Mouse (Mus musculus) hindbrain, embryonic 13.5 days (tissue): ENCODE data around the gene Gm11239. TPM values are rescaled to one million over a fixed set of nuclear protein-coding genes. Genes with fewer than 3 reads are reported as not detected.
"Not testable (repeated sequence)": the region's sequence is repeated elsewhere in the genome, so short reads cannot be mapped to it uniquely, and the experiment has no call there.

Source experiments
- ATAC-seq: fragments of 200-750 bp; cut with Nextera tagmentation; 2 replicates; pipeline ENCODE4 v1.8.0; 2017; ENCODE audit warnings: moderate TSS enrichment; ENCODE audit not compliant: low FRiP score
- H3K27ac ChIP-seq: fragments of 300-500 bp; sonication (generic); 2 replicates; pipeline ENCODE4 v1.5.1; 2015; ENCODE audit warnings: inconsistent platforms, mild to moderate bottlenecking, moderate library complexity
- H3K27me3 ChIP-seq: fragments of 300-500 bp; sonication (generic); 2 replicates; pipeline ENCODE4 v1.6.1; 2015; ENCODE audit warnings: mild to moderate bottlenecking, inconsistent platforms
- H3K36me3 ChIP-seq: fragments of 300-500 bp; sonication (generic); 2 replicates; pipeline ENCODE4 v1.6.1; 2015; ENCODE audit warnings: mild to moderate bottlenecking, inconsistent platforms
- H3K4me1 ChIP-seq: fragments of 300-500 bp; sonication (generic); replicated peaks from 2 replicates; pipeline ENCODE4 v1.6.1; 2015; ENCODE audit warnings: inconsistent platforms
- H3K4me2 ChIP-seq: fragments of 300-500 bp; sonication (generic); 2 replicates; pipeline ENCODE4 v1.6.1; 2015; ENCODE audit warnings: inconsistent platforms, mild to moderate bottlenecking, moderate library complexity
- H3K4me3 ChIP-seq: fragments of 300-500 bp; sonication (generic); 2 replicates; pipeline ENCODE4 v1.5.1; 2015; ENCODE audit warnings: mild to moderate bottlenecking, inconsistent platforms
- H3K9ac ChIP-seq: fragments of 300-500 bp; sonication (generic); 2 replicates; pipeline ENCODE4 v1.6.1; 2015; ENCODE audit warnings: mild to moderate bottlenecking, inconsistent platforms
- H3K9me3 ChIP-seq: fragments of 300-500 bp; sonication (generic); 2 replicates; pipeline ENCODE4 v1.6.1; 2016; ENCODE audit warnings: inconsistent platforms
- WGBS: fragments of 180-500 bp; shearing (Covaris S2); methylation state at CpG from one replicate; pipeline ENCODE4 v1.1.7; 2015; 5-methylcytosine and 5-hydroxymethylcytosine counted together
- polyA plus RNA-seq: library from polyadenylated mRNA; unstranded; fragments of >200 nt; fragmentation: Nextera tagmentation; extraction: Ambion mirVana; gene quantifications from 2 replicates; pipeline ENCODE4 v1.2.1, GENCODE M21; 2015

Gene Gm11239
- polyA plus RNA-seq, result not detected in 2 replicates

GRCm38 (mm10) chr4:73668054-73668453, at the start of gene Gm11239:
Gene Gm11239 (plus strand): TSS chr4:73668354.
- H3K4me1 ChIP-seq, ATAC-seq, H3K9ac ChIP-seq, H3K36me3 ChIP-seq, H3K27ac ChIP-seq, H3K27me3 ChIP-seq, H3K4me3 ChIP-seq, H3K4me2 ChIP-seq, H3K9me3 ChIP-seq: not testable (repeated sequence)
- no CpG with 5 or more reads among the region's 4 CpGs for whole genome bisulfite sequencing

GRCm38 (mm10) chr4:73622684-73623083, 45.5 kb upstream of the Gm11239 start, which contains the start of gene Gm11237:
Gene Gm11237 (plus strand): TSS chr4:73622984.
- H3K9ac ChIP-seq, H3K4me3 ChIP-seq, H3K27me3 ChIP-seq, H3K36me3 ChIP-seq, H3K4me1 ChIP-seq, ATAC-seq, H3K27ac ChIP-seq, H3K4me2 ChIP-seq, H3K9me3 ChIP-seq: not testable (repeated sequence)
- no CpG with 5 or more reads among the region's 3 CpGs for WGBS

GRCm38 (mm10) chr4:73637821-73638220, 30.3 kb upstream of the Gm11239 start, which contains the start of gene Gm11236:
Gene Gm11236 (plus strand): TSS chr4:73638121.
- H3K27ac ChIP-seq, ATAC-seq, H3K4me3 ChIP-seq, H3K9ac ChIP-seq, H3K4me2 ChIP-seq, H3K4me1 ChIP-seq, H3K36me3 ChIP-seq, H3K9me3 ChIP-seq, H3K27me3 ChIP-seq: not testable (repeated sequence)
- no CpG with 5 or more reads among the region's 4 CpGs for WGBS

- ATAC-seq, result not testable (repeated sequence)
Measured at GRCm38 (mm10) chr4:73661864-73662263, 6.3 kb upstream of the Gm11239 start.

GRCm38 (mm10) chr4:73683216-73683615, 15.1 kb downstream of the Gm11239 start, which contains the start of gene Gm428:
Gene Gm428 (plus strand): TSS chr4:73683516.
- not testable (repeated sequence) for H3K9me3 ChIP-seq, H3K9ac ChIP-seq, H3K4me3 ChIP-seq, H3K36me3 ChIP-seq, H3K4me1 ChIP-seq, H3K27ac ChIP-seq, ATAC-seq, H3K4me2 ChIP-seq, H3K27me3 ChIP-seq
- 100% methylated on average over 2 of the region's 4 CpGs for whole genome bisulfite sequencing

More at GRCm38 (mm10) chr4:73661864-73662263, 6.3 kb upstream of the Gm11239 start:
- not testable (repeated sequence) for H3K9me3 ChIP-seq, H3K9ac ChIP-seq, H3K27ac ChIP-seq, H3K4me3 ChIP-seq, H3K36me3 ChIP-seq, H3K4me1 ChIP-seq, H3K4me2 ChIP-seq, H3K27me3 ChIP-seq
- 92% methylated on average over 4 of the region's 4 CpGs for WGBS

GRCm38 (mm10) chr4:73718761-73719160, 50.6 kb downstream of the Gm11239 start:
- Histone ChIP-seq H3K27me3 (no peaks in the 10 kb centered on the region), H3K9ac (no peak overlapping the region), H3K4me1 (no peaks in the 10 kb centered on the region), H3K4me2 (no peak overlapping the region), H3K9me3 (no peaks in the 10 kb centered on the region), H3K36me3 (no peaks in the 10 kb centered on the region), H3K4me3 (no peak overlapping the region), H3K27ac (no peak overlapping the region)
- WGBS, result 86% methylated on average over 1 of the region's 1 CpGs
- ATAC-seq, result no peak

GRCm38 (mm10) chr4:73719819-73720218, 51.7 kb downstream of the Gm11239 start:
- H3K27ac ChIP-seq, result no peak overlapping the region
- no peaks in the 10 kb centered on the region for H3K27me3 ChIP-seq
- H3K4me1 ChIP-seq, result no peaks in the 10 kb centered on the region
- ATAC-seq, result no peak
- no peaks in the 10 kb centered on the region for H3K36me3 ChIP-seq
- H3K4me3 ChIP-seq, result no peak overlapping the region
- H3K4me2 ChIP-seq, result no peak overlapping the region
- H3K9me3 ChIP-seq, result no peaks in the 10 kb centered on the region
- H3K9ac ChIP-seq, result no peak overlapping the region

Other genes starting within 250 kb of the Gm11239 start
- not detected in 2 replicates for gene Gm11238, start 60.5 kb upstream of the Gm11239 start, polyA plus RNA-seq
- gene Gm11237, start 45.4 kb upstream of the Gm11239 start, polyA plus RNA-seq, result not detected in 2 replicates
- not detected in 2 replicates for gene Gm11236, start 30.2 kb upstream of the Gm11239 start, polyA plus RNA-seq
- gene Gm428, start 15.2 kb downstream of the Gm11239 start, polyA plus RNA-seq, result not detected in 2 replicates
- gene Rasef, start 122.6 kb downstream of the Gm11239 start, polyA plus RNA-seq, result 0.22 and 0.31 TPM in 2 replicates
- not detected in 2 replicates for gene Gm11758, start 207.9 kb downstream of the Gm11239 start, polyA plus RNA-seq
- not detected in 2 replicates for gene Gm11757, start 222.8 kb downstream of the Gm11239 start, polyA plus RNA-seq
- not detected in 2 replicates for gene Gm13871, start 237.6 kb downstream of the Gm11239 start, polyA plus RNA-seq